Mouse (Mus musculus): ENCODE results near the gene Olfr503.
"Not testable (repeated sequence)": the region's sequence is repeated elsewhere in the genome, so short reads cannot be mapped to it uniquely, and the experiment has no call there.

Olfr503 gene

GRCm38 (mm10) chr7:108544227-108544626, at the start of gene Olfr503:
Olfr503 (plus strand) TSS chr7:108544527.
- not testable (repeated sequence) for DNase-seq

GRCm38 (mm10) chr7:108524965-108525364, 19.4 kb upstream of the Olfr503 start, which contains the start of gene Olfr502:
Olfr502 (minus strand) TSS chr7:108525065.
- no peak for DNase-seq

GRCm38 (mm10) chr7:108542416-108542815, 1.9 kb upstream of the Olfr503 start:
- DNase-seq, result no peak

- no peak for DNase-seq
Measured at GRCm38 (mm10) chr7:108565693-108566092, 21.4 kb downstream of the Olfr503 start, which contains the start of gene Olfr504. Olfr504 (minus strand) TSS chr7:108565793.

- no peak for DNase-seq
Measured at GRCm38 (mm10) chr7:108589797-108590196, 45.5 kb downstream of the Olfr503 start.

All from cerebellum, postnatal 25 days (tissue).